Mouse (Mus musculus): ENCODE data around the gene Slc25a13. TPM values are rescaled to one million over a fixed set of nuclear protein-coding genes. Genes with fewer than 3 reads are reported as not detected.

Slc25a13 gene
- total RNA-seq, 2 experiments from 2014 or later = 25.8 to 31.6 TPM

DNA sequence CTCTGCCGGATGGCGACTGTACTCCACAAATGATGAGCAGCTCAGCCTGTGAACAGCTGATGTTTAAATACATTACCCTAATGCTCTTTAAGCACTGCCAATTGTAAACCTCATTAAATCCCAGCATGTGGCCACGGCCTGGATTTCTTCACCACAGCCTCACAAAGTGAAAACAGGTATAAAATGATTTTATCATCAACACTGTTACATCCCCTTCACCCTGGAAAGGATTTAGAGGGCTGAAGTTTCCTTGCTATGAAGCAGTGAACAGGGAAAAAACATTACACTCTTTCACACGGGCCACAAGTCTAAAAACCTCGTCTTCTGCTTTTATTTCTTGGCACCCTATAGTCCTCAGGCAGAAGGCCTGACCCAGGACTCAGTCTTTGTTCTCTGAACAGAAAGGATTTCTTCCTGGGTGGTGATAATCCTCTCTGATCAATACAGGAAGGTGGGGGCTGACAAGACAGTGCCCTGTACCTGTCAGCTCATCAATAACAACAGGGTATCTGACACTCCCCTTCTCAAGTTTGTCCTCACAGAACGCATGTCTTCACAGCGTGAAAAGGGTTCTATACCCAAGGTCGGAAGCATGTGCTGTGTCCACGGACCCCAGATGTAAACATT, 42.9 kb downstream of the Slc25a13 start:
- no peak for ATAC-seq (replicated peaks; ENCODE audit: poor library complexity, severe bottlenecking)

DNA sequence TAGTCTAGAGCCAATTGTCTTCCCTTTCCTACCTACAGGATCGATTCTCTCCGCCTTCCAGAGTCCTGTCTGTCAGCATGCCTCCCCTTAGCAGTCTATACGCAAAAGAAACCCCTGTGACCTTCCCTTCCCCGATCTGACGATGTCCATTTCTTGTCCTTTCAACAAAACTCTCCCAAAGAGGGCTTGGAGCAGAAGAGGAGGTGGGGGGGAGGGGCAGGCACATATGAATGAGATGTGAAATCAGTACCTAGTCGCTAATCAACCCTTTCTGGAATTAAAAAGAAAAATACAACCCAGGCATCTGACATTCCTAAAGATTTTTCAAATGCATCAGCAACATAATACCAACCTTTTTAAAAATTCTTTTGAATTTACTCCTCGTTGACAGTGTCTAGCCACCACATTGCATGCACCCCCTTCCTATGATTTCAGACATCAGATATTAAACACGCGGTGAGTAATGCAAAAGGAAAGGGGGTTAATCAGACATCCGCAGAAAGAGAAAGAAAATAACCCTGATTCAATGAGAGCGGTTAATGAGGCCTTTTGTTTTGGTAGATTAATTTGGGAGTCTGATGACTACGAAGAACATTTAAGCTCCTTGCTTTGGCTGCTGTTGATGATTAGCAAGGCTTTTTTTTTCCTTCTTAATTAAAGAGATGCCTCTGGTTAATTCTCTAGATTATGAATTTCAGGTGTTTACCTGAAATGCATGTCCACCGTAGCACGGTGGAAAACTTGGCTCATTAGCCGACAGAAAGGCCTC, 43.6 kb downstream of the Slc25a13 start:
- ATAC-seq (replicated peaks; ENCODE audit: poor library complexity, severe bottlenecking) = no peak

DNA sequence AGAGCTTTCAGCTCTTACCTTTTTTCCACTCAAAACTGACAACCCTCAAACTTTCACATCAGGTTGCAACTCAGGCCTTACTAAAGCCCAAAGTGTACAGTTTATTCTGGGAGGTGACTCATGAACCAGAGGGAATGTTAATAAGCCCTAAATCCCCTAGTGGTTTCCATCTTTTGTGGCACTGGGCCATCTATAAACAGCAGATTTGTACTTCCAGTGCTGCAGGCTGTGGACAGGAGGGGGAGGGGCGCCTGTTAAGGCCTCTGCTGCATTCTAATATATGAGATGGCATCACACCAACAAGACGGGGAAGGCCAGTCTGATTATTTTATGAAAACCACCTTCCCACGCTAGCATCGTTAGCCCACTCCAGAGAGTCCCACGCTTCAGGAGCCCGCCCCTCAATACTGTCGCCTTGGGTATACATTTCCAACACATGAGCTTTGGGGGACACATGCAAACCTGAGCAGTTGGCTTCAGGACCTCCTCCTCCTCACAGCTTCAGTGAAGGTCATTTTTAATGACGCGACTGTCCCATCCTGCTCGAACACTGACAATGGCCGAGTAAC, 48.3 kb downstream of the Slc25a13 start:
- ATAC-seq (replicated peaks; ENCODE audit: poor library complexity, severe bottlenecking) = no peak

- no peak for ATAC-seq (replicated peaks; ENCODE audit: poor library complexity, severe bottlenecking)
Measured at GRCm38 (mm10) chr6:6167339-6168126, 49.4 kb downstream of the Slc25a13 start.

- ATAC-seq (replicated peaks; ENCODE audit: poor library complexity, severe bottlenecking) = no peak
Measured at GRCm38 (mm10) chr6:6162993-6163623, 53.9 kb downstream of the Slc25a13 start.

- ATAC-seq (replicated peaks; ENCODE audit: poor library complexity, severe bottlenecking) = no peak
Measured at GRCm38 (mm10) chr6:6162146-6162545, 54.8 kb downstream of the Slc25a13 start.

- ATAC-seq (replicated peaks; ENCODE audit: poor library complexity, severe bottlenecking) = no peak
Measured at GRCm38 (mm10) chr6:6160645-6161426, 56.1 kb downstream of the Slc25a13 start.

GRCm38 (mm10) chr6:6159221-6159859, 57.6 kb downstream of the Slc25a13 start:
- ATAC-seq (replicated peaks; ENCODE audit: poor library complexity, severe bottlenecking) = no peak

GRCm38 (mm10) chr6:6153426-6153825, 63.5 kb downstream of the Slc25a13 start:
- no peak for ATAC-seq (replicated peaks; ENCODE audit: poor library complexity, severe bottlenecking)

DNA sequence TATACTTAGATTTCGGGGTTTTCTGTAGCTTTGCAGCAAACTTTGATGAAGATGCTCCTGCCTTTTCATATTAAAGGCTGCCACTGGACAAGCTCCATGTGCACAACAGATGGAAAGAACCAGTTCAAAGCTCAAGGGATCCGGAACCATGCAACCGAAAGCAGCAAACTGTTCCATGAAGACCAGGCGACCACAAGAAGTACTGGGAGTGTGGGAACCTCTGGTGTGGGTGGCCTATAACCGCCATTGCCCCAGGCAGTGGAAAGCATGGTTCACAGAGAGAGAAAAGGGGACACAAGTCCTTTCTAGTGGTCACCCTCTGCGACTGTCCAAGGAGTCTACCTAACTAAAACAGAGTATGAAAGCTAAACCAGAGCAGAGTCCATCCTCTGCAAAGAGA, 66.2 kb downstream of the Slc25a13 start:
- no peak for ATAC-seq (replicated peaks; ENCODE audit: poor library complexity, severe bottlenecking)

GRCm38 (mm10) chr6:6149751-6150150, 67.2 kb downstream of the Slc25a13 start:
- no peak for ATAC-seq (replicated peaks; ENCODE audit: poor library complexity, severe bottlenecking)

GRCm38 (mm10) chr6:6149329-6149728, 67.6 kb downstream of the Slc25a13 start:
- peak; percentile 72 for ATAC-seq (replicated peaks; ENCODE audit: poor library complexity, severe bottlenecking)

DNA sequence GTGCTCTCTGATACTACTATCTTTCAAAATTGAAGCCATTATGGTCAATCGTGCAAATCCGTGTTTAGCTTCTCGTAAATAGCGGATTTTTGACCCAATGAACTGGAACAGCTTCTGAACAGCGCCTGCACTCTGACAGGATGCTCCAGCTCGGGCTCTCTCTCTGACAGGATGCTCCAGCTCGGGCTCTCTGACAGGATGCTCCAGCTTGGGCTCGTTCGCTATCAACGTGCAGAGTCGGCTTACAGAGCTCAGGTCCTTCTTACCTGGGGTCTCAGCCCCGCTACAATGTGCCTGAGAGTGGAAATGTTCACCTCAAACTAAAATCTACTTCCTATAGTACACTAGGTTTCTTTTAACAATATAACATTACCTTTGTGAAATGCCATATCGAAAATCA, 71.6 kb downstream of the Slc25a13 start:
- no peak for ATAC-seq (replicated peaks; ENCODE audit: poor library complexity, severe bottlenecking)

GRCm38 (mm10) chr6:6143525-6143924, 73.4 kb downstream of the Slc25a13 start:
- no peak for ATAC-seq (replicated peaks; ENCODE audit: poor library complexity, severe bottlenecking)

DNA sequence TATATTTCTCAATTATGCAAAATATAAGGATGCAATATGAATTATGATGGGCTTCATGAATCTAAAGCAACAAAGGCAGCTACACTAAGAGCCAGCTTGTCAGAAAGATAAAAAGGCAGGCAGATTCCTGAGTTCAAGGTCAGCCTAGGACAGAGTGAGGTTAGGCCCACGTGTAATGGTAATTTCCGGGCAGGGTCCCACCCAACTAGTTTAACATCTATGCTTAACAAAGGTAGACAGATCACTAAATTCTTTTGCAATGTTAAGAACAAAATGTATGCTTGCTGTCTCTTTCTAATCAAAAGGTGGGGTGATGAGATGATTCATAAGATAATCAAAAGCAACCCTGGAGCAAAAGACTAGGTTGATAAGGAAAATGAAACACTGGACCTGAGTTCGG, 76.6 kb downstream of the Slc25a13 start:
- no peak for ATAC-seq (replicated peaks; ENCODE audit: poor library complexity, severe bottlenecking)

GRCm38 (mm10) chr6:6139061-6139460, 77.9 kb downstream of the Slc25a13 start:
- ATAC-seq (replicated peaks; ENCODE audit: poor library complexity, severe bottlenecking) = no peak

- ATAC-seq (replicated peaks; ENCODE audit: poor library complexity, severe bottlenecking) = no peak
Measured at GRCm38 (mm10) chr6:6136812-6137211, 80.2 kb downstream of the Slc25a13 start.

DNA sequence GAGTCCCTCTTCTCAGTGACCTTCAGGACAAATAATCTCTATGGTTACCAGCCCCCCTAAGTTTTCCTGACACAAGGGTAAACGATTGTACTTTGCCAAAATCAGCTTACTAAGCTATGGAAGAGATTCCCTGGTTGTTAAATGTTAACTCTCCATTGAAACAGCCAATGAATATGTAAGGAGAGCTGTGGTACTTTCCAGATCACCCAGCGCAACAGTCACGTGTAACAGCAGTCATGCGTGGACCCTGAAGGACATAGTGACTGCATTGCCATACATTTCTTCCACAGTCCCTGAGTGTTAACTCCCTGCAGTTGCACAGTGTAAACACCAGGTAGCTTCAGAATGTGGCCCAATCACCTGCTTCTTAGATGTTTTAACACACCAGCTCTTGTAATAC, 82.0 kb downstream of the Slc25a13 start:
- ATAC-seq (replicated peaks; ENCODE audit: poor library complexity, severe bottlenecking) = no peak

DNA sequence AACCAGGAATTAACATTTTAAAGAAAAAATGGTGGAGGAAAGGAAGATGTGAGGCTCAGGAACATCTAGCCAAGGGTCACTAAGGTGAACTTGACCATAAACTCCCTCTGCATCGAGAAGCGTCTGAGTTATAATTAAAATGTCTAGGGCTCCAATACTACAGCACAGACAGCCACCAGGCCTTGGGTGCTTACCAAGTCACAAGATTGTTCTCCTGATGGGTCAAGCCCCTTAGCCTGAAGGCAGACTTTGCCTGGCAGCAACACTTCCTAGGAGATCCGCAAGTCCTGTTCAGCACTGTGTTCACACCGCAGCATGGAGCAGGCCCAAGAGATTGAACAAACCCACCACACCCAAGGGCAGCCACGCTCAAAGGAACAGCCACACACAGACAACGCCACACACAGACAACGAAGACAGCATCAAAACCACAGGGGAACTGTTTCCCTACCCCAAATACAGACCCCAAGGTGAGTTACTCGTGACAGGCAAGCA, 83.4 kb downstream of the Slc25a13 start:
- ATAC-seq (replicated peaks; ENCODE audit: poor library complexity, severe bottlenecking) = no peak

Measured in granulocyte monocyte progenitor cell, adult 5-6 weeks (primary cell).